Mouse (Mus musculus) left cerebral cortex, adult 2 months (tissue): ENCODE measurements at regions not wholly inside any gene's neighbourhood (a gene's known extent, or its start where the extent isn't known, plus 50 kb on each side); places are given as distances from the start of the nearest gene placed in this dataset.

Experiments used
- DNase-seq, 2 experiments: peaks; one replicate each; pipeline ENCODE4 v3.0.0; 2021 to 2022; ENCODE audit warnings: low spot score in 2 of 2, mixed read lengths in 1 of 2; ENCODE audit errors: extremely low spot score in 1 of 2
- H3K27ac ChIP-seq: fragments of 200-600 bp; 2 replicates; pipeline ENCODE4 v1.8.1; 2022
- H3K4me3 ChIP-seq: fragments of 200-600 bp; 2 replicates; pipeline ENCODE4 v1.8.1; 2022
- CTCF ChIP-seq: fragments of 200-600 bp; IDR thresholded peaks from 2 replicates; pipeline ENCODE4 v1.8.1; 2022; ENCODE audit warnings: antibody characterized with exemption, mild to moderate bottlenecking, moderate library complexity
- intact Hi-C: fragments of 180-260 bp; cut with DNase I; formaldehyde crosslinking; loops from one replicate; pipeline ENCODE4 v1.15.1; 2025

- DNase-seq: no peak
- TF ChIP-seq CTCF: no peak
- H3K4me3 ChIP-seq: no peak overlapping the region
- intact Hi-C loops: no loop called here
- no peak overlapping the region for H3K27ac ChIP-seq
Observed at GRCm38 (mm10) chr7:138680530-138680929, 165.3 kb upstream of the Ppp2r2d start.

- Histone ChIP-seq H3K4me3 (no peak overlapping the region), H3K27ac (no peak overlapping the region)
- intact Hi-C loops: no loop called here
- no peak for TF ChIP-seq CTCF
- no peak for DNase-seq
Observed at GRCm38 (mm10) chr7:138679575-138679974, 166.3 kb upstream of the Ppp2r2d start.

GRCm38 (mm10) chr7:138672959-138673358 is 172.9 kb upstream of the Ppp2r2d start:
- TF ChIP-seq CTCF: no peak

GRCm38 (mm10) chr7:138668337-138668736 is 177.5 kb upstream of the Ppp2r2d start:
- DNase-seq: no peak

More at GRCm38 (mm10) chr7:138672959-138673358, 172.9 kb upstream of the Ppp2r2d start:
- H3K27ac ChIP-seq: no peak overlapping the region
- DNase-seq: no peak
- no peak overlapping the region for H3K4me3 ChIP-seq
- intact Hi-C loops: no loop called here

GRCm38 (mm10) chr7:138660124-138660523 is 185.8 kb upstream of the Ppp2r2d start:
- no peak for TF ChIP-seq CTCF
- intact Hi-C loops: no loop called here
- no peak for DNase-seq
- Histone ChIP-seq H3K4me3 (no peak overlapping the region), H3K27ac (no peak overlapping the region)

More at GRCm38 (mm10) chr7:138668337-138668736, 177.5 kb upstream of the Ppp2r2d start:
- no peak overlapping the region for H3K27ac ChIP-seq
- no peak for TF ChIP-seq CTCF
- intact Hi-C loops: no loop called here
- H3K4me3 ChIP-seq: no peak overlapping the region

- intact Hi-C loops: no loop called here
- no peak for DNase-seq
- no peak for TF ChIP-seq CTCF
- Histone ChIP-seq H3K27ac (no peak overlapping the region), H3K4me3 (no peak overlapping the region)
Observed at GRCm38 (mm10) chr7:138657521-138657920, 188.4 kb upstream of the Ppp2r2d start.

GRCm38 (mm10) chr7:138657076-138657475 is 188.8 kb upstream of the Ppp2r2d start:
- no peak overlapping the region for H3K27ac ChIP-seq
- DNase-seq: no peak
- no peak for TF ChIP-seq CTCF
- no peak overlapping the region for H3K4me3 ChIP-seq
- intact Hi-C loops: no loop called here

GRCm38 (mm10) chr7:138655940-138656339 is 189.9 kb upstream of the Ppp2r2d start:
- Histone ChIP-seq H3K4me3 (no peak overlapping the region), H3K27ac (no peak overlapping the region)
- no peak for DNase-seq
- intact Hi-C loops: no loop called here
- no peak for TF ChIP-seq CTCF

GRCm38 (mm10) chr7:138650946-138651345 is 194.9 kb upstream of the Ppp2r2d start:
- no peak overlapping the region for H3K27ac ChIP-seq
- no peak for TF ChIP-seq CTCF
- DNase-seq: no peak
- intact Hi-C loops: no loop called here
- H3K4me3 ChIP-seq: no peak overlapping the region

- no peak for TF ChIP-seq CTCF
- no peak for DNase-seq
- intact Hi-C loops: no loop called here
- Histone ChIP-seq H3K4me3 (no peak overlapping the region), H3K27ac (no peak overlapping the region)
Observed at GRCm38 (mm10) chr7:138647636-138648035, 198.2 kb upstream of the Ppp2r2d start.

GRCm38 (mm10) chr7:138640492-138641165 is 205.2 kb upstream of the Ppp2r2d start:
- no peak for TF ChIP-seq CTCF
- intact Hi-C loops: no loop called here
- H3K4me3 ChIP-seq: no peak overlapping the region
- H3K27ac ChIP-seq: no peak overlapping the region
- DNase-seq: no peak

- intact Hi-C loops: no loop called here
- DNase-seq: no peak
- H3K27ac ChIP-seq: no peak overlapping the region
- TF ChIP-seq CTCF: no peak
- H3K4me3 ChIP-seq: no peak overlapping the region
Observed at GRCm38 (mm10) chr7:138639541-138639940, 206.3 kb upstream of the Ppp2r2d start.

- no peak for TF ChIP-seq CTCF
- DNase-seq: no peak
- H3K4me3 ChIP-seq: no peak overlapping the region
- intact Hi-C loops: no loop called here
- H3K27ac ChIP-seq: no peak overlapping the region
Observed at GRCm38 (mm10) chr7:138626061-138626460, 219.8 kb upstream of the Ppp2r2d start.
